Mouse (Mus musculus) brain, adult 2 months (tissue): ENCODE data around the gene Anapc10.
"Not testable (repeated sequence)": the region's sequence is repeated elsewhere in the genome, so short reads cannot be mapped to it uniquely, and the experiment has no call there.

Experiments
- DNase-seq: peaks from one replicate; pipeline ENCODE4 v3.0.0; 2011; ENCODE audit warnings: low read depth, low spot score

Anapc10 gene

DNA sequence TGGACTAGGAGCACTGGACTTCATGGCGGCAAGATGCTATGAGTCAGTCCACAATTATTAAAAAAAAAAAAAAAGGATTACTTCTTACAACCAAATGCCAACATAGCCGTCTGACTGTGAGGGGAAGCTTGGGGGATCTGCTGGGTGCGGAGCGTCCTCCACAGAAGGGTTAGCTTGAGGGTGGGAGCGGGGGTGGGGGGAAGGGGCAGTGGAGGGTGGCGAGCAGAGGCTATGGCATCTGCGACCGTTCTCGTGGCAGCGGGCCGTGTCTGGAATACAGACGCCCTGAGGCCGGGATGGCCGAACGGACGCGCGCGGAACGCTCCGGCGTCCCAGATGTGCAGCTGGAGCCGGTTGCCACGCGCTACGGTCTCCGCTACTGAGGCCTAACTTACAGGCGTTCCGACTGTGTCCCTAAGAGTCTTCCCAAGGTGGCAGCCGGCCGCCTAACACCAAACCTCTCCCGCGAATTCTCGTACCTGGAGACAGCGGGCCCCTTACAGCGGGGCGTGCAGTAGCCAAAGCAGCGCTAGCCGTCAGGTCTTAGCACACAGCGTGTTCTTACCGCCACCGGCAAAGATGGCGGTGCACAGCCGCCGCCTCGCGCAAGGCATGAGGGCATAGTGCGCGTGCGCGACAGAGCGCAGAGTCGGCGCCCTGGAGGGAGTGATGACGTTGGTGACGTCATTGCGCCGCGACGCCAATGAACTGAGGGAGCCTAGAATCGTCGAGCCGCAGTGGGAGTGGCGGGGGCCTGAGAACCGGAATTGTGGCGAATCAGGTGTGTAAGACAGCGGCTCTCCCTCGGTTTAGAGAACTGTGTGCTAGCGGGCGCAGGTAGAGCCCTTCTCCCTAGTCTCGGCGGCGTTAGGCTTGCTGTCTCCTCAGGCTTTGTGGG, at the start of gene Anapc10, which contains the start of gene Abce1:
TSS of gene Anapc10 (plus strand) at position 757 of the 898 bp plus-strand sequence.
TSS of gene Abce1 (minus strand) at position 677 of the 898 bp plus-strand sequence.
- peak; percentile 99 for DNase-seq

DNA sequence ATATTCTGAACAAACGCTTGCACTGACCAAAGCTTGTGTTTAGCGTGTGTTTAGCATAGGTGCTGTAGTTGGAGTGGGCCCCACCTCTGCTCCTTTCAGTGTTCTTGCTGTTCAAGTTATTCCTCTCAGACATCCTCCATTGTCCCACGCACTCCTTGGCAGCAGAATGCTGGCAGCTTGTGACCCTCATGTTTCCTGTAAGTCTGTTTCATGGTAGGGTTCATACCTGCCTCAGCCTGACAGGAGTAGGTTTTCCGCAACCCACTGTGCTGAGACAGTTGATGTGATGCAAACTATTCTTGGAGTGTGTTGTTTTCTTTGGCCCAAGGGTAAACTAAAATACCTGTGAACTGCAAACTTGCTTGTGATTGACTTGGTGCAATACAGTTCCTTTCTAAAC, 35.2 kb upstream of the Anapc10 start:
- peak; percentile 7 for DNase-seq

GRCm38 (mm10) chr8:79679005-79679404, 32.6 kb upstream of the Anapc10 start:
- DNase-seq = peak; percentile 24

GRCm38 (mm10) chr8:79680083-79680482, 31.5 kb upstream of the Anapc10 start:
- not testable (repeated sequence) for DNase-seq

DNA sequence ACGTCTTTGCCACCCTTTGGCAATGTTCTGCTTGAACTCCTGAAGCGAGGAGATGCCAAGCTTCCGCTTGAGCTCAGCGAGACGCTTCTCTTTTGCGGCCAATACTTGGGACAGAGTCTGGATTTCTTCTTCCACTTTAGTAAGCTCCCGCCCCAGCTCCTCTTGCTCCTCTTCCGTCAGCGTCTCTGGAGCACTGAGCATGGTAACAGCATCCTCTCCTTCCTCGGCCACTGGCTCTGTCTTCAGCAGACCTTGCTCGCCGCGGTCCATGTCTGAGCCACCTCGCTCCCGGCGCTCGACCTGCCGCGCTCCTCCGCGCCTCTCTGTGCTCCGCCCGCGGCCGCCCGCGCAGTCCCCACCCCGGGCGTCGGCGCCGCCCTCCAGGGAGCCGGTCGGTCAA, 31.1 kb upstream of the Anapc10 start:
- DNase-seq = peak; percentile 44

DNA sequence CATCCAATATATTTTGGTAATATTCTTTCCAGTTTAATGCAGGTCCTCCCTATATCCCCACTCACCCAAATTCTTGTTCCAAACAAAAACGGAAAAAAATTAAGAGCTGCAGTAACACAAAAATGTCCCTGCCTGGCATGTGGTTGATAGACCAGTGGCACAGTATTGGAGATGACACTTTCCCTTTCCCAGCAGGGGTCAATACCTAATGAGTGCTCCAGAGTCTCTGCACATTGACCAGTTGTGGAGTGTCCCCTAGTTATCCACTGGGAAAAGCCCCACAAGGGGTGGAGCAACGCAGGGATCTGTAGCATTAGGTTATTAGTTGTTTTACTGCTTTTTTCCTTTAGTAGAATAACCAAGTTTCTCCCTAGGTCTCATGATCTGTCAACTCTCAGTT, 30.7 kb upstream of the Anapc10 start:
- DNase-seq = no peak

DNA sequence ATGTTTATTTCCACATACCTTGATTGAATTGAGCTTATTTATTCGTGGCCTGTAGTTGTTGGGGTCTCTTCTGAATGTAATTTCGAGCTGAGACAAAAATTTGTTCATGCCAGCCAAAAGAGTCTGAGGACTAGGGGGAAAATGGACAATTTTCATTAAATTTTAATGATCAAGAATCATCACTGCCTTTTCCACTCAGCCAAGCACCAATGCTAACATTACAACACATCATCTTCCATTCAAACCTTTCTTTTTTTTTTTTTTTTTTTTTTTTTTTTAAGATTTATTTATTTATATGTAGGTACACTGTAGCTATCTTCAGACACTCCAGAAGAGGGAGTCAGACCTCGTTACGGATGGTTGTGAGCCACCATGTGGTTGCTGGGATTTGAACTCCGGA, 25.7 kb upstream of the Anapc10 start:
- not testable (repeated sequence) for DNase-seq

DNA sequence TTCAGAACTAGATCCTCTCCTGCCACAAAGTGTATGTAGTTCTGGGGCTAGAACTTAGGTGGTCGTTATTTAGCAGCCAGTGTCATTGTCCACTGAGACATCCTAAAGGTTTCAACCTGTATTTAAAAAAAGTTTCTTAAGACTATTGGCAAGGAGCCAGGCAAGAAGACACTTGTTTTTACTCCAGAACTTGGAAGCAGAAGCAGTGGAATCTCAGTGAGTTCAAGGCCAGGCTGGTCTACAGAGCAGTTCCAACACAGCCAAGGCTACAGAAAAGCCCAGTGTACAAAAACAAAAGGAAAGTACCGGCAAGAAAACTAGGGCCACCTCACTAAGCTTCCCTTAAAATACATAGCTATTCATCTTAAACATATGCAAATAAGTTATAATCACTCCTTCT, 19.1 kb upstream of the Anapc10 start:
- no peak for DNase-seq

DNA sequence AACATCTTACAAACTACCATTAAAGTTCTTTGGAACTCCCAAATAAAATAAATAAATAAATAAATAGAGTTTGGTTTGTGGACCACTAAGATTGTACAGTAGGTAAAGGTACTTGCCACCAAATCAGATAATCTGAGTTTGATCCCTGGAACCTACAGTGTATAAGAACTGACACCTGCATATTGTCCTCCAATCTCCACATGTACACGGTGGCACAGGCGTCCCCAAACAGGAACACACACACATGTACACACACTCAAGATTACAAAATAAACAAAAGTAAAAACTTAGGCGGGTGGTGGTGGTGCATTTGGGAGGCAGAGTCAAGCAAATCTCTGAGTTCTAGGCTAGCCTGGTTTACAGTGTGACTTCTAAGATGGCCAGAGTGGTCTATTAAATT, 4.9 kb upstream of the Anapc10 start:
- DNase-seq = no peak

- DNase-seq = no peak
Observed at GRCm38 (mm10) chr8:79712676-79713075, 1.1 kb downstream of the Anapc10 start.

GRCm38 (mm10) chr8:79721537-79721936, 9.9 kb downstream of the Anapc10 start:
- no peak for DNase-seq

GRCm38 (mm10) chr8:79723308-79723707, 11.7 kb downstream of the Anapc10 start:
- no peak for DNase-seq

DNA sequence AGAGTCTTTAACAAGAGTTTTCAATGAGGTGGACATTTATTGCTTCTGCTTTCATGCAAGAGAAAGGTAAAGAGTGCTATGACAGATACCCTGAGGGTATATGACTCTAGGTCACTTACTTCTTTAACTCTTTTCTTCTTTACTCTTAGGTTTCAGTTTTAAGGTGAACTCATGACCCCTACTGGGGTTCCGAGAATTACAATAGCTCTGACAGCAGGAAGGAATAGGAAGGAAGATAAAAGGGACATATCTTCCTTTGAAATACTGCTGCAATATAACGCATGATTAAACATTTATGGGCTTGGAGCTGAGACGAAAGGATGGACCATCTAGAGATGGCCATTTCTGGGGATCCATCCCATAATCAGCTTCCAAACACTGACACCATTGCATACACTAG, 13.0 kb downstream of the Anapc10 start:
- DNase-seq = no peak

DNA sequence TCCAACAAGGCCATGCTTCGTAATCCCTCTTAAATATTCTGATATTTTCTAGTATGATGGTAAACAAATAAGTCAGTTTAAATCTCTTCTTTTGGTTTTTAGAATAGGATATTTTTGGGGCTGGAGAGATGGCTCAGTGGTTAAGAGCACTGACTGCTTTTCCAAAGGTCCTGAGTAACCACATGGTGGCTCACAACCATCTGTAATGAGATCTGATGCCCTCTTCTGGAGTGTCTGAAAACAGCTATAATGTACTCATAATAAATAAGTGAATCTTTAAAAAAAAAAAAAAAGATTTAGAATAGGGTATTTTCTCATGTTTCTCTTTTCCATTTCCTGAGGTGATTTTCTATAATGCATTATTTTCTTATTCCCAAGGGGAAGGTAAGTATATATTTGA, 16.3 kb downstream of the Anapc10 start:
- no peak for DNase-seq

DNA sequence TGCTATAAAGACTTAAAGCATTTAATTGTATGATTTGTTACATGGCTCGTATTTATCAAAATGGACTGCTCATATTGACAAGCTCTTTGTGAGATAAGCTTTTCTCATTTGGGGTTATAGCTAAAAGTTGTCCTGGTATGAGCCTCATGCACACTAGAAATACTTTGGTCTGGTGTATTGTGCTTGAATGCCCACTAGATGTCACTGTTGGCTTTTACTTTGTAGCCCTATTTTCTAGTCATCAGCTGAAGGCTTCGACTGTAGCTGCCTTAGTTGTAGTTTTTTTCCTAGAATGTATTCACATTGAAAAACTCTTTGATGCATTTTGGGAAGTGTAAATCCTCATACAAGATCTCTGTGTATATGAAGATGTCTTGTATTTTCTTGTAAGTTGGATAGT, 22.7 kb downstream of the Anapc10 start:
- DNase-seq = peak; percentile 70

DNA sequence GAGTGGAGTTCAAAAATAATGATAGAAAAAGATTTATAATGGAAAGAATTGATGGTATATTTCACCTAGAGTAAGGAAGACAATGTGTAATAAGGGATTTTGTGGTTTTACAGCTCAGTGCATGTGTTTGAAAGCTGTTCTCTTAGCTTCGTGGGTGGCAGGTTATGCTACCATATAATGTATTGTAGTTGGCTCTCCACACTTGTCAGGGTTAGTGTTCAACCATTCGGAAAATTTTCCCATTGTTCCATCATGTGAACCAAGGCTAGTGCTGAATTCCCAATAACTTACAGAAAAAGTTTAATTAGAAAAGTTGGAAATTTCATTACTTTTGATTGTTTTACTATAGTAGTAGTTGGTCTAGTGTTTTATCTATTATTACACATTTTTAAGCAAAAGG, 36.6 kb downstream of the Anapc10 start:
- DNase-seq = no peak

- DNase-seq = no peak
Observed at GRCm38 (mm10) chr8:79748591-79748990, 37.0 kb downstream of the Anapc10 start.

DNA sequence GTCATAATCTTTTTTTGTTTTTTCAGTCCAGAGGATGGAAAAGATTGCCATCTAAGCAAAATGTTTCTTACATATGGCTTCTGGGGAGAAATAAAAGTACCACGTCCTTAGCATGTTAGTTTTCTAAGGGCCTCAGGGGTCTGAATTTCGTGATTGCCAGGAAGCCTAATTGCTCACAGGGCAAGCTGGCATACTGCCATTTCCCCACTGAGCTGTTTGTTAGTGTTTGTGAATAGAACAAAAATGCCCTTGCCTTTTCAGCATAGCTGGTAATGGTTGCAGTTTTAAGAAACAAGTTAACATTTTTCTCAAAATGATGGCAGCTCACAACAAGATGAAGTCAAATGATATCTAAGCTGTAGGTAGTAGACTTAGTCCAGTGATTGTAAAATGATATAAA, 38.7 kb downstream of the Anapc10 start:
- DNase-seq = peak; percentile 43

- not testable (repeated sequence) for DNase-seq
Observed at GRCm38 (mm10) chr8:79794873-79795272, 83.3 kb downstream of the Anapc10 start.

GRCm38 (mm10) chr8:79796690-79797089, 85.1 kb downstream of the Anapc10 start:
- no peak for DNase-seq

DNA sequence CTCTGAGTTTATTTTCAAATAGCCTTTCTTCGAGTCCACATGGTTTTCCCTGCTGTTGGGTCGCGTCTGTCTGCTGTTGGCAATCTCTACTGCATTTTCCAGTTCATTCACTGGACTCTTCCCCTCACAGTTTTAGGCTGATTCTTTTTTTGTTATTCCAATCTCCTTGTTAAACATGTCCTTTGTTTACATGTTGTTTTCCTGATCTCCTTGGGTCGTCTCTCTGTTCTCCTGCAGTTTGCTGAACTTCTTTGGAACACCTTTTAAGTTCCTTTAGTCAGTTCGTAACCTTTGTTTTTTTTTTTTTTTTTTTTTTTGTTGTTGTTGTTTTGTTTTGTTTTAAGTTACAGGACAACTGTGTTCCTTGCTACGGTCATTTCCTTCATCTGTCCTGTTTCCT, 92.9 kb downstream of the Anapc10 start:
- no peak for DNase-seq

- no peak for DNase-seq
Observed at GRCm38 (mm10) chr8:79806971-79807370, 95.4 kb downstream of the Anapc10 start.

- no peak for DNase-seq
Observed at GRCm38 (mm10) chr8:79826534-79826933, 114.9 kb downstream of the Anapc10 start.
